Mouse (Mus musculus) heart, adult 10 weeks (tissue): ENCODE data around the gene Bmp4. TPM values are rescaled to one million over a fixed set of nuclear protein-coding genes. Genes with fewer than 3 reads are reported as not detected.

Source experiments
- polyA plus RNA-seq: library from polyadenylated mRNA; stranded (reverse); fragments of 350-450 nt; fragmentation: Illumina TruSeq; extraction: RNeasy Lipid Tissue Mini Kit (QIAGEN cat#74804); gene quantifications from one replicate; pipeline ENCODE4 v1.2.3, GENCODE M21; 2014; ENCODE audit warnings: low read depth, low replicate concordance

Gene Bmp4
- 6.6 TPM for polyA plus RNA-seq

GRCm38 (mm10) chr14:46390249-46390775 lies at the start of gene Bmp4:
Gene Bmp4 (minus strand): TSS chr14:46390669.

GRCm38 (mm10) chr14:46379285-46379684 lies 11.2 kb downstream of the Bmp4 start, which contains the start of gene Gm15217:
Gene Gm15217 (plus strand): TSS chr14:46379414.

Other genes with a start within 250 kb of the Bmp4 start
- not detected for gene Gm15217, start 11.3 kb downstream of the Bmp4 start, polyA plus RNA-seq